Mouse (Mus musculus) hindbrain, embryonic 14.5 days (tissue): ENCODE measurements at regions not wholly inside any gene's neighbourhood (a gene's known extent, or its start where the extent isn't known, plus 50 kb on each side); places are given as distances from the start of the nearest gene placed in this dataset.

Experiments
- ATAC-seq: fragments of 200-750 bp; cut with Nextera tagmentation; 2 replicates; pipeline ENCODE4 v1.8.0; 2017; ENCODE audit warnings: moderate number of reproducible peaks, mild to moderate bottlenecking, moderate TSS enrichment, moderate library complexity; ENCODE audit not compliant: low FRiP score
- DNase-seq: peaks from one replicate; pipeline ENCODE4 v3.0.0-alpha.2; 2015; ENCODE audit warnings: low spot score
- H3K27ac ChIP-seq: fragments of 300-500 bp; sonication (generic); 2 replicates; pipeline ENCODE4 v1.5.1; 2014; ENCODE audit warnings: mild to moderate bottlenecking, moderate library complexity
- H3K27me3 ChIP-seq: fragments of 300-500 bp; sonication (generic); 2 replicates; pipeline ENCODE4 v1.6.1; 2014; ENCODE audit warnings: mild to moderate bottlenecking, low read length, mixed read lengths; ENCODE audit not compliant: control insufficient read depth, insufficient read depth
- H3K36me3 ChIP-seq: fragments of 300-500 bp; sonication (generic); replicated peaks from 2 replicates; pipeline ENCODE4 v1.6.1; 2014; ENCODE audit not compliant: control insufficient read depth, insufficient read depth
- H3K4me1 ChIP-seq: fragments of 300-500 bp; sonication (generic); replicated peaks from 2 replicates; pipeline ENCODE4 v1.6.1; 2014; ENCODE audit warnings: antibody characterized with exemption, low read length, mixed read lengths; ENCODE audit not compliant: control insufficient read depth, insufficient read depth
- H3K4me2 ChIP-seq: fragments of 300-500 bp; sonication (generic); replicated peaks from 2 replicates; pipeline ENCODE4 v1.6.1; 2014; ENCODE audit warnings: mild to moderate bottlenecking, moderate library complexity
- H3K4me3 ChIP-seq: fragments of 300-500 bp; sonication (generic); replicated peaks from 2 replicates; pipeline ENCODE4 v1.5.1; 2014; ENCODE audit warnings: mild to moderate bottlenecking, low read length
- H3K9ac ChIP-seq: fragments of 300-500 bp; sonication (generic); 2 replicates; pipeline ENCODE4 v1.6.1; 2014
- H3K9me3 ChIP-seq: fragments of 300-500 bp; sonication (generic); 2 replicates; pipeline ENCODE4 v1.6.1; 2016; ENCODE audit warnings: low read length; ENCODE audit not compliant: control insufficient read depth
- WGBS: fragments of 180-500 bp; shearing (Covaris S2); extraction: QIAGEN DNeasy Blood & Tissue Kit; methylation state at CpG from one replicate; pipeline ENCODE4 v1.1.7; 2014; 5-methylcytosine and 5-hydroxymethylcytosine counted together

DNA sequence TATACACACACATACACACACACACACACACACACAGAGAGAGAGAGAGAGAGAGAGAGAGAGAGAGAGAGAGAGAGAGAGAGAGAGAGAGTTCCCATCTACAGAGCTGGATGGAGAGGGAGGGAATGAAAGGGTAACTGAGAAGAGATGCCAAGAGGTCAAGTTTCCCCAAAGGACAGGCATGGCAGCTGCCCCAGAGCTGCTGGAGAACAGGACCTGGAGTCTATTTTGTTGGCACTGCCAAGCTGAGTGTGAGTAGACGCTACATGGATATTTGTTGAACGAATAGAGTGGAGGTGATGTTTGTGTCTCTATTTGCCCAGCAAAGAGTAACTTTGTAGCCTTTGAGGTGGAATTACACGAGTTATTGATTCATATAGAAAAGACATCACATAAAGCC, 50.2 kb upstream of the E2f3 start:
- 90% methylated on average over 3 of the region's 3 CpGs for WGBS
- ATAC-seq = no peak
- Histone ChIP-seq H3K4me2 (no peak overlapping the region), H3K4me3 (no peak overlapping the region), H3K4me1 (no peaks in the 10 kb centered on the region), H3K36me3 (no peaks in the 10 kb centered on the region), H3K9me3 (no peaks in the 10 kb centered on the region), H3K27ac (no peak overlapping the region), H3K27me3 (no peaks in the 10 kb centered on the region), H3K9ac (no peak overlapping the region)
- no peak for DNase-seq
